Mouse (Mus musculus): Measurements from ENCODE around the gene Ncor2. TPM values are rescaled to one million over a fixed set of nuclear protein-coding genes. Genes with fewer than 3 reads are reported as not detected.

Gene Ncor2
- polyA plus RNA-seq, 1 experiment, result 75.8 TPM

- Histone ChIP-seq H3K27me3 (ENCODE audit: control insufficient read depth, insufficient read depth, low read length) (no peaks in the 10 kb centered on the region), H3K4me1 (replicated peaks; ENCODE audit: control insufficient read depth, insufficient read depth, low read length) (peaks cover 13% of the 10 kb centered on the region), H3K27ac (ENCODE audit: control insufficient read depth, insufficient read depth, low read length) (no peak overlapping the region), H3K4me3 (ENCODE audit: control insufficient read depth, insufficient read depth, low read length) (no peak overlapping the region), H3K36me3 (ENCODE audit: control insufficient read depth, insufficient read depth, low read length) (no peaks in the 10 kb centered on the region)
- no peak for TF ChIP-seq POLR2A (IDR thresholded peaks at IDR 0.05; ENCODE audit: control insufficient read depth, extremely low read depth, insufficient read depth, low read length, poor library complexity)
- TF ChIP-seq CTCF (IDR thresholded peaks at IDR 0.05; ENCODE audit: borderline replicate concordance, control insufficient read depth, extremely low read depth, insufficient read depth, low read length, poor library complexity), result no peak
- 92% methylated on average over 12 of the region's 12 CpGs for WGBS
- no peak for DNase-seq
These were observed 6.0 kb downstream of the Ncor2 start for GRCm38 (mm10) chr5:125172831-125173615.

GRCm38 (mm10) chr5:125171259-125171658, 7.8 kb downstream of the Ncor2 start:
- Histone ChIP-seq H3K36me3 (ENCODE audit: control insufficient read depth, insufficient read depth, low read length) (no peaks in the 10 kb centered on the region), H3K27me3 (ENCODE audit: control insufficient read depth, insufficient read depth, low read length) (no peaks in the 10 kb centered on the region), H3K4me3 (ENCODE audit: control insufficient read depth, insufficient read depth, low read length) (no peak overlapping the region), H3K27ac (ENCODE audit: control insufficient read depth, insufficient read depth, low read length) (no peak overlapping the region), H3K4me1 (replicated peaks; ENCODE audit: control insufficient read depth, insufficient read depth, low read length) (peaks cover 5% of the 10 kb centered on the region; the same call in 1 of the 2 replicates)
- TF ChIP-seq CTCF (IDR thresholded peaks at IDR 0.05; ENCODE audit: borderline replicate concordance, control insufficient read depth, extremely low read depth, insufficient read depth, low read length, poor library complexity) (no peak), POLR2A (IDR thresholded peaks at IDR 0.05; ENCODE audit: control insufficient read depth, extremely low read depth, insufficient read depth, low read length, poor library complexity) (no peak)
- 87% methylated on average over 6 of the region's 6 CpGs for WGBS
- DNase-seq, result no peak

- Histone ChIP-seq H3K4me1 (replicated peaks; ENCODE audit: control insufficient read depth, insufficient read depth, low read length) (peaks cover 10% of the 10 kb centered on the region), H3K4me3 (ENCODE audit: control insufficient read depth, insufficient read depth, low read length) (no peak overlapping the region), H3K36me3 (ENCODE audit: control insufficient read depth, insufficient read depth, low read length) (no peaks in the 10 kb centered on the region), H3K27ac (ENCODE audit: control insufficient read depth, insufficient read depth, low read length) (no peak overlapping the region), H3K27me3 (ENCODE audit: control insufficient read depth, insufficient read depth, low read length) (no peaks in the 10 kb centered on the region)
- 95% methylated on average over 11 of the region's 11 CpGs for WGBS
- no peak for DNase-seq
- TF ChIP-seq CTCF (IDR thresholded peaks at IDR 0.05; ENCODE audit: borderline replicate concordance, control insufficient read depth, extremely low read depth, insufficient read depth, low read length, poor library complexity) (no peak), POLR2A (IDR thresholded peaks at IDR 0.05; ENCODE audit: control insufficient read depth, extremely low read depth, insufficient read depth, low read length, poor library complexity) (no peak)
These were observed 8.7 kb downstream of the Ncor2 start for GRCm38 (mm10) chr5:125170107-125170842.

GRCm38 (mm10) chr5:125168101-125168500, 10.9 kb downstream of the Ncor2 start:
- WGBS, result 94% methylated on average over 7 of the region's 7 CpGs
- H3K36me3 ChIP-seq (ENCODE audit: control insufficient read depth, insufficient read depth, low read length), result no peaks in the 10 kb centered on the region
- H3K27ac ChIP-seq (ENCODE audit: control insufficient read depth, insufficient read depth, low read length), result no peak overlapping the region
- TF ChIP-seq CTCF (IDR thresholded peaks at IDR 0.05; ENCODE audit: borderline replicate concordance, control insufficient read depth, extremely low read depth, insufficient read depth, low read length, poor library complexity) (no peak), POLR2A (IDR thresholded peaks at IDR 0.05; ENCODE audit: control insufficient read depth, extremely low read depth, insufficient read depth, low read length, poor library complexity) (no peak)
- no peaks in the 10 kb centered on the region for H3K27me3 ChIP-seq (ENCODE audit: control insufficient read depth, insufficient read depth, low read length)
- DNase-seq, result no peak
- peaks cover 19% of the 10 kb centered on the region for H3K4me1 ChIP-seq (replicated peaks; ENCODE audit: control insufficient read depth, insufficient read depth, low read length)
- no peak overlapping the region for H3K4me3 ChIP-seq (ENCODE audit: control insufficient read depth, insufficient read depth, low read length)

- H3K27ac ChIP-seq (ENCODE audit: control insufficient read depth, insufficient read depth, low read length), result no peak overlapping the region
- peaks cover 19% of the 10 kb centered on the region for H3K4me1 ChIP-seq (replicated peaks; ENCODE audit: control insufficient read depth, insufficient read depth, low read length)
- TF ChIP-seq CTCF (IDR thresholded peaks at IDR 0.05; ENCODE audit: borderline replicate concordance, control insufficient read depth, extremely low read depth, insufficient read depth, low read length, poor library complexity), result no peak
- TF ChIP-seq POLR2A (IDR thresholded peaks at IDR 0.05; ENCODE audit: control insufficient read depth, extremely low read depth, insufficient read depth, low read length, poor library complexity), result no peak
- 95% methylated on average over 5 of the region's 5 CpGs for WGBS
- no peak for DNase-seq
- H3K4me3 ChIP-seq (ENCODE audit: control insufficient read depth, insufficient read depth, low read length), result no peak overlapping the region
- H3K27me3 ChIP-seq (ENCODE audit: control insufficient read depth, insufficient read depth, low read length), result no peaks in the 10 kb centered on the region
- no peaks in the 10 kb centered on the region for H3K36me3 ChIP-seq (ENCODE audit: control insufficient read depth, insufficient read depth, low read length)
These were observed 11.5 kb downstream of the Ncor2 start for GRCm38 (mm10) chr5:125167524-125167923.

GRCm38 (mm10) chr5:125165993-125166392, 13.0 kb downstream of the Ncor2 start:
- no peak overlapping the region for H3K27ac ChIP-seq (ENCODE audit: control insufficient read depth, insufficient read depth, low read length)
- DNase-seq, result no peak
- H3K4me3 ChIP-seq (ENCODE audit: control insufficient read depth, insufficient read depth, low read length), result no peak overlapping the region
- TF ChIP-seq POLR2A (IDR thresholded peaks at IDR 0.05; ENCODE audit: control insufficient read depth, extremely low read depth, insufficient read depth, low read length, poor library complexity) (no peak), CTCF (IDR thresholded peaks at IDR 0.05; ENCODE audit: borderline replicate concordance, control insufficient read depth, extremely low read depth, insufficient read depth, low read length, poor library complexity) (no peak)
- over 99% methylated on average over 14 of the region's 14 CpGs for WGBS
- peaks cover 19% of the 10 kb centered on the region for H3K4me1 ChIP-seq (replicated peaks; ENCODE audit: control insufficient read depth, insufficient read depth, low read length)
- H3K36me3 ChIP-seq (ENCODE audit: control insufficient read depth, insufficient read depth, low read length), result no peaks in the 10 kb centered on the region
- H3K27me3 ChIP-seq (ENCODE audit: control insufficient read depth, insufficient read depth, low read length), result no peaks in the 10 kb centered on the region

Data from thymus, adult 2 months (tissue).